Mouse (Mus musculus) left cerebral cortex, adult 11 months (tissue): Measurements from ENCODE around the gene F2.
"Not testable (repeated sequence)": the region's sequence is repeated elsewhere in the genome, so short reads cannot be mapped to it uniquely, and the experiment has no call there.

ENCODE experiments used
- DNase-seq: peaks from one replicate; pipeline ENCODE4 v3.0.0; 2022; ENCODE audit warnings: low spot score

The F2 gene

DNA sequence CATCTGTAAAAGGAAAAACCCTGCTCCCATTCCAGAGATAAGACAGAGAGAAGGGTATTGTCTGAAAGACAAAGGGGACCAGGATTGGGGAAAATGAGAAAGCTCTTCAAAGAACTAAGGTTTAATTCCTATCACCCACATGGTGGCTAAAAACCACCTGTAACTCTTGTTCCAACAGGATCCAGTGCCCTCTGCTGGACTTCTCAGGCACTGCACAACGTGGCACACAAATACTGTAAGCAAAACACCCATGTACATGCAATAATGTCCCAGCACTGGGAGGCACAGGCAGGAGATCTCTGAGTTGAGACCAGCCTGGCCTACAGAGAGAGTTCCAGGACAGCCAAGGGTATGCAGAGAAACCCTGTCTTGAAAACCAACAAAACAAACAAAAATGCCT, 10.5 kb upstream of the F2 start:
- peak; percentile 47 for DNase-seq

DNA sequence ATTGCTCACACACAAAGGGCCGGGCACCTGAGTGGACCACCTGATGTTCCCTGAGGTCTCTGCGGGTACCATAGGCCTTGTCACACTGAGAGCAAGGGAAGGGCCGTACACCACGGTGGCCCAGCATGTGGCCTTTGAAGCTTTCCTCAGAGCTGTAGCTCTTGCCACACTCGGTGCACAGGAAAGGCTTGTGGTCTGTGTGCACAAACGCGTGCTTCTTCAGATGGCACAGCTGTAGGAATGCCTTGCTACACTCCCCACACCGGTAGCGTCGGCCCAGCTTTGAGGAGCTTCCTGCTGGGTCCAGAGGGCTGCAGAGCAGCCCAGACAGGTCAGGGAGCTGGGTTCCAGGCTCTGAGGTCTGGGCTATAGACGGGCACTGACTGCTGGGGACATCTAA, 9.6 kb upstream of the F2 start:
- DNase-seq, result no peak

DNA sequence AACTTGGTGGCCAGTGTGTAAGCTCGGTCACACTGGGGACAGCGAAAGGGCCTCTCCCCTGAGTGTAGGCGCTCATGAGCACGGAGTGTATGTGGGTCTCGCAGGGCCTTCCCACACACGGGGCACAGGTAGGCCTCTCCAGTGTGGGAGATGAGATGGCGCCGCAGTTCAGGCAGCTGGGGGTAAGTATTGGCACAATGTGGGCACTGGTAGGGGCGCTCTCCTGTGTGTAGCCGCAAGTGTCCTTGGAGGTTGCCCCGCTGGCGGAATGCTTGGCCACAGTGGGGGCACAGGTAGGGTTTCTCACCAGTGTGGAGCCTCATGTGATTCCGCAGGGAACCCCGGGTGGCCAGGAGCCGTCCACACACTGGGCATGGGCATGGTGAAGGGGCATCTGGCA, 9.1 kb upstream of the F2 start:
- no peak for DNase-seq

DNA sequence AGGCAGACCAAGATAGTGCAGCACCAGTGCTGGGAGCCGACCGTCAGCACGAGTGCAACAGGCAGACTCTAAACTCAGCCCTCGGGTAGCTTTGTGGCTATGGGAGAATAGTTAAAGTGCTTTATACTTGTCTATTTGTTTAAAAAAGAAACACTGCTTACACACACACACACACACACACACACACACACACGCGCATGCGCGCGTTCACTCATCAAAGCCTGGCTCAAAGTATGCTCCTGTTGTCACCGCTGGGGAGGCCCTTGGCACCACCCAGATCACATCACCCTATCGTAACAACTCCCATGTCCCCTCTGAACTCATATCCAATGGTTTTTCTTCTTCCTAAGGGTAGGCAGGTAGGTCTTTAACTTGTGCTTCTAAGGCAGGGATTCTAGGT, 7.8 kb upstream of the F2 start:
- DNase-seq, result no peak

DNA sequence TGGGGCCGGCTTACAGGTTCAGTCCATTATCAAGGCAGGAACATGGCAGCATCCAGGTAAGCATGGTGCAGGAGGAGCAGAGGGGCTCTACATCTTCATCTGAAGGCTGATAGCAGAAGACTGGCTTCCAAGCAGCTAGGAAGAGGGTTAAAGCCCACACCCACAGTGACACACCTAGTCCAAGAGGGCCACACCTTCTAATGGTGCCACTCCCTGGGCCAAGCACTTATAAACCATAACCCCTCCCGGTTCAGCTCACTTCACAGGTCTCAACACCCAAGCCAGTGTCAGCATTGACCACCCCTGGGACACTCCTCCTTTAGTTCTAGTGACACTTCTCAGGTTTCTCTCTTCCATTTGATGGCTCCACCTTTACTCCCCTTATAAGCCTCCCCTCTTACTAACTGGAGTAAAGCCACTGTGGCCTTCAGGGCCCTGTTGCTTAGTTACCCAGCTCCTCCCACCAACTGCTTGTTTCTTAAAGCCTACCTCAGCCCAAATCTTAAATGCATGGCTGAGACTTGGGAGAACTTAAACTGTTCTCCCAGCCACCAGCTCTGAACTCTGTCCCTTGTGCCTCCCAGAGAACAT, 6.7 kb upstream of the F2 start:
- no peak for DNase-seq

DNA sequence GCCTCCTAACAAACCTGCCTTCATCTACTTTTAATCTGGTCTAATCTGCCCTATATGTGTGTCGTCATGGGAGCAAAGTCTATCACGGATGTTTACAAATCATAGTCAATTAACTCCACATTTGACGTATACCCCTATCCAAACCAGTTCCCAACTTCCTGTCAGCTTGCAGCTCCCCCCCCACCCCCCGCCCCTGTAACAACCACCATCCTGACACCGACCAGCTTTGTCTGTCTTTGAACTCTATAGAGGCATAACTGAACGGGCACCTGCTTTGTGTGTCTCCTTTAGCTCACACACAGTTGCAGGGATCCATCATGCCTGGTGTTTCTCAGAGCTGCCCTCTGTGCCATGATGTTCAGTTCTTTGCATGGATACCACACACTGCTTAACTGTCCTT, 2.7 kb upstream of the F2 start:
- no peak for DNase-seq

DNA sequence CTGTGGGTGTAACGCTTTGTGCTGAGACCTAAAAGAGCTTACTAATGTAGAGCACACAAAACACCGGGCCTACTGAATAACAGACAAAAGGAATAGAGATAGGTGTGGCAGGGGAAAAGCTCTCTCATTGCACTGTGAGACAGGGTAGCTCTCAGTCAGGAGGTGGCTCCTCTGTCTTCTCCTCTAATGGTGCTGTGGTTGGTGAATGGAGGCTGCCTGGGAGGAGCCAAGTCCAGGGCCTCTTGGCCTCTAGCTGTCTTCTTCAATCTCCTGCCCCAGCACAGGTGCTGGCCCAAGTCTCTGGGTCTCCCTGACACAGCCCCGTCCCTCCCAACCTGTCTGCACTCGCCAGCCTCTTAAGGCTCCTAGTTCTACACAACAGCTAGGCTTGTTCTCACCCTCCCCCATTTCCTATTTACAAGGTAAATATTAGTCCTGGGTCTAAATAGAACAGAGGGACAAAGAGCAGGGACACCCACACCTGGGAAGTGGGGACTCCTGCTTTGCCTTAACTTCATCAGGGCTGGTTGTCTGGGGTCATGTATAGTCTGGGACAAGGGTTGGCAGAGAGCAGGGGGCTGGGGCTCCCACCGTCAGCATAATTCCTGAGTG, 619 bp upstream of the F2 start:
- no peak for DNase-seq

DNA sequence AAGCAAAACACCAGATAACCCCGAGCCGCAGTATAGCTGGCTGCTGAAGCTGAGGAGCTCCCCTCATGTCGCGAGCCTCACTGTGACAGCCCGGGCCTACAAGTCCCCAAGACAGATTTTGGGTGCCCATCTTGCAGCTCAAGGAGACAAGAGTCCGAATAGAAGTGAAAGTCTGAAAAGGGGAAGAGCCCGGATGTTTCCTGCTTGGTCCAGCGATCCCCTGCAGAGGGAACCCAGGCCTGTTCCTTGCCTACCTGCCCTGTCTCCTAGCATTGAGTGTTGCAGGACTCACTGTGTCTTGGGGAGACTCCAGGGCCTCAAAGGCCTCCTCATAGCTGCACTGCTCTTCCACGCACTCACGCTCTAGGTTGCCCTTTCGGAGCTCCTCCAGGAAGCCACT, 728 bp downstream of the F2 start:
- no peak for DNase-seq

DNA sequence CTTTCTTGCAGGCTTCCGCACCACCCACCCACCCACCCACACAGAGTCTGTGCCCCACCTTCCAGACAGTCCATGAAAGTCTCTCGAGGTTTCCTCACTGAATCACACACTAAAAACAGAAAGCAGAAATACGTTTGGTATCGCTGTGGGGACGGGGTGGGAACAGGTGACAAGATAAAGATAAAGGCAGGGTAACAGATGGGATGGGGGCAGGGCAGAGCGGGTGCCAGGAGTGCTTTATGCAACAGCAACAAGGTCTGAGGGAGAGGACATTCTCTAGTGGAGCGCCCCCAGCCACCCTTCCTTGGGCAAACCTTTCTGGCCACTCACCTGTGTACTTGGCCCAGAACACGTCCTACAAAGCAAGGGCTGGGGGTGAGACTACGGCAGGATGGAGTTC, 1.4 kb downstream of the F2 start:
- DNase-seq, result no peak

DNA sequence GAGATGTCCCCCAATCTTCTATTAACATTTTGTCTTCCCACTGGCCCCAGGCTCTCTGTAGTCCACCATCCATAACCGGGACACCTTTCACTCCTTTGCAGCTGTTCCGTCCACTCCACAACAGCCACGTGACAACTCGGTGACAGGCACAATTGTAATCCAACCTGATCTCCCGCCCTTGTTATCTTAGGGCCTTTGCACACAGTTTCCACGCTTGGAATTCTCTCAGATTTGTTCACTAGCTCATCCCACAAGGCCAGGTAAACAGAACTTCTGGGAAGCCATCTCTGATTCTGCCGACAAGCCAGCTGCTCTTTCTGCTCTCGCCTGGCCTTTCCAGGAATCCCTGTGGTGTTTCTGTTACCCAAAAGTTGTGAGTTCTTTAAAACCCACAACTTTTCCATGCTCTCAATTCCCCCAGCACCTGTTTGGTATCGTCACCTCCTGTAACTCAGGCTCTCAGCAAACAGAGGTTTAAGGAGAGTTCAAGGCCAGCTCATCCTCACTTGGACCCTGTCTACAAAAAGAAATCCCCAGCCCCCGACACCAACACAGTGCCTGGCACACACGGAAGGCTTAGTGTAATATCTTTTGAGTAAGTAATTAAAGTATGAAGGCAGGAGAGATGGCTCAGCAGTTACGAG, 2.8 kb downstream of the F2 start:
- DNase-seq, result no peak

DNA sequence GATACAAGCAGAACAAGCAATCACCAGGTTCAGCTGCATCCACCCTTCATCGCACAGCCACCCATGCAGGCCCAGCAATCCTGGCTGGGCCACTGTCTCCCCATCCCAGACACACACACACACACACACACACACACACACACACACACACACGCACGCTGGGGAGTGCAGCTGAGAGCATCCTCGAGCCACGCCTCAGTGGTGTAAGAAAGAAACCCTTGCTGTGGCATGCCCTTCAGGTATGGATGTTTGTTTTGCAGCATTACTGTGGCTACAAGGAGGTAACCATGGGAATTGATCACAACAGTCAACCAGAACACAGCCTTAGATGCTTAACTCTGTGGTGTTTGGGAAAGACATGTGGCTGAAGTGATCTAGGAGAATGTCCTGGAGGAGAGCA, 3.9 kb downstream of the F2 start:
- no peak for DNase-seq

DNA sequence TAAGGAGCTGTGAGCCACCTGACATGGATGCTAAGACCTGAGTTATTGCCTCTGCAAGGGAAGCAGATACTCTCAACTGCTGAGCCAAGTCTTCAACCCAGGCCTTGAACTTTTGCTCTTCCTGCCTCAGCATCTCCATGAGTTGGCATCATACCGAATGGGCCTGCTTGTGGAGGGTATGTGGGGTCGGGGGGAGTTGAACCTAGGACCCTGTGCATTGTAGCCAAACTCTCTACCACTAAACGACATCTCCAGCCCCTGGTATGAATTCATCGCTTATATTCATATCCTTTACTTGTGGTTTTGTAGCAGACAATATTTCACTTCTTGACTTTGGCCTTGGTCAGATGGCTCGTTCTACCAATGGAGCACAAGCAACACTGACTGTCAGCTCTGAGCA, 4.4 kb downstream of the F2 start:
- DNase-seq, result no peak

DNA sequence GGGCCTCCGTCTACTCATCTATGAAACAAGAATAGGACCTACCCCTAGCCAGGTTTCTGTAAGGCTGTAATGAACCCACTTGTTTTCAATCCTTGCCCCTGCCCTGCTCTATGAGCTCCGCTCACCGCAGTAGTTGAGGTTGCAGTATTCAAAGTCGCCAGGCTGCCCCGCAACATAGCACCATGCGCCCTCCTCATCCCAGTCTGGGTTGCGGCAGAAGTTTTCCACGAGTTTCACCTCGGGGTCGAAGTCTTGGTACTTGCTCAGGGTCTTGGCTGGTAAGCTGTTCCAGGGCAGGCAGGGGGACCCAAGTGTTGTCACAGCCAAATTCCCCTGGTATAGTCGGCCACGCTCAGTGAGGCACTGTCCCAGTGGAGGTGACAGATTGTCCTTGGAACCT, 5.8 kb downstream of the F2 start:
- no peak for DNase-seq

DNA sequence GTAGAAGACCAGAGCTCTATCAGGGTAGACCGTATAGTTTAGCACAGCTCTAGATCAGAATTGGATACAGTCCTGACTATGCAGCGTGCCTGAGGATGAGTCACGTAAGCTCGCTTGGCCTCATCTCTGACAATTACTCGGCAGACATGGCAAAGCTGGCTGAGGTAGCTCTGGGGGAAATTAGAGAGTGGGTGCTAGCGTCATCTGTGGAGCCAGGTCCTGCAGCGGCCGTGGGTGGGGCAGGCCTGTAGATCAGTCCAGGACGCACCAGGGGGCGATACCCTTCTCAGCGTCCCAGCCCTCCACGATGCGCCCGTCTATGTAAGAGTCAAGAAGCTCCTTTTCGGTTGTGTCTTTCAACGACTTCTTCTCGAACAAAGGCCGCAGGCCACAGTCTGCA, 6.5 kb downstream of the F2 start:
- no peak for DNase-seq

DNA sequence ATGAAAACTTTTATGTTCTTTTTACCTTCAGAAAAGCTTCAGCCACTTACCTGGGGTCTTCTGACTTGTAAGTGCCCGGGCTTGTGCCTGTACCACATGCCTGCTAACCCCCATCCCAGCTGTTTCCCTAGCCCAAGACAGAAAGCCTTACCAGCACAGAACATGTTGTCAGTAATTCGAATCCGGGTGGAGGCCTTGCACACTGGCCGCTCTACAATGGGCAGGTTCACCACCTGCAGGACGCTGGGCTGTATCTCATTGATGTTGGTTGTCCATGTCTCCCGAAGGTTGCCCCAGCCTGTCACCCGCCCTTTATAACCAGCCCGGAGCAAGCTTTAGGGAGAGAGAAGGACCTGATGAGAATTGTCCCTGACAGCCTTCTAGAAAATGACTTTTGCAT, 8.0 kb downstream of the F2 start:
- no peak for DNase-seq

DNA sequence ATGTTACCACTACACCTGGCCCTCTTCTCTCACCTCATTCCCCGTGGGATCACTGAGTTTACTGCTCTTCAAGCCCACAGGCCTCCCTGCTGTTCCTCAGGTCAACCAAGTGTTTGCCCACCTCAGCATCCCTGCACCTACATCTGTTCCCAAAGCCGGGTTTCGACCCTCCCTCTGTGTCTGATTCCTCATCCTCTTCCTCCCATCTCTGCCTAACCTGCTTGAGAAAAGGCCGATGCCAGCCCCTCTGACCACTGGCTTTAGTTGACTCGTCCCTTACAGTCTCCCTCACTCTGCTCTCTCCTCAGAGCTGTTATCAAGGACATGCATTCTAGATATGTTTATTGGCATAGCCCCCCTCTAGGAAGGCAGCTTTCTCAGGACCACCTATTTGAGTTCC, 8.7 kb downstream of the F2 start:
- DNase-seq, result no peak

DNA sequence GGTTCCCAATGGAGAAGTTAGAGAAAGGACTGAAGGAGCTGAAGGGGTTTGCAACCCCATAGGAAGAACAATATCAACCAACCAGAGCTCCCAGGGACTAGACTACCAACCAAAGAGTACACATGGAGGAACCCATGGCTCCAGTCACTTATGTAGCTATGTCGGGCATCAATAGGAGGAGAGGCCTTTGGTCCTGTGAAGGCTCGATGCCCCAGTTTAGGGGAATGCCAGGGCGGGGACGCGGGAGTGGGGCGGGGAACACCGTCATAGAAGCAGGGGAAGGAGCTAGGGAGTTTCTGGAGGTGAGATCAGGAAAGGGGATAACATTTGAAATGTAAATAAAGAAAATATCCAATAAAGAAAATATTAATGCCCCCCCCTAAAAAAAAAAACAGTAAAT, 12.8 kb downstream of the F2 start:
- not testable (repeated sequence) for DNase-seq

DNA sequence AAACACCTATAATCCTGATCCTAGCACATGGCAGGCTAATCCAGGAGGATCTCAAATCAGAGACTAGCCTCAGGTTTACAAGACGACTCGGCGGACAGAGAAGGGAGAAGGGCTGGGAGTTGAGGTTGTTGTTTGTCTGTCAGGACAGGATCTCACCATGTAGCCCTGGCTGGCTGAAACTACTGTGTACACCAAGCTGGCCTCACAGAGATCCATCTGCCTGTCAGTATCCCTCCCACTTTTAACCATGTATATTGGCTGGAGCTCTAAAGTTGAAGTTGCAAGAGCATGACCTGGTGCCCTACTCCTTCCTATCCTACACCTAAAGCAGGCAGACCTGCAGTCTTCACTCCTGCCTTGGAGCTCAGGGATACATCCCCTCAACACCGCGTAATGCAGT, 13.9 kb downstream of the F2 start:
- DNase-seq, result no peak

DNA sequence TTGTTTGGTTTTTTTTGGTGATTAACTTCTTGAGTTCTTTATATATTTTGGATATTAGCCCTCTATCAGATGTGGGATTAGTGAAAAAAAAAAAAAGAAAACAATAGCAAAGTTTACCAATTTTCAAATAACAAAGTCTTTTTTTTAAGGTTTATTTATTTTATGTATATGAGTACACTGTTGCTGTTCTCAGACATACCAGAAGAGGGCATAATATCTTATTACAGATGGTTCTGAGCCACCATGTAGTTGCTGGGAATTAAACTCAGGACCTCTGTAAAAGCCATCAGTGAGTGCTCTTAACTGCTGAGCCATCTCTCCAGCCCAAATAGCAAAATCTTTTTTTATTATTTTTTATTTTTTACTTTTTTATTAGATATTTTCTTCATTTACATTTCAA, 26.8 kb downstream of the F2 start:
- not testable (repeated sequence) for DNase-seq

DNA sequence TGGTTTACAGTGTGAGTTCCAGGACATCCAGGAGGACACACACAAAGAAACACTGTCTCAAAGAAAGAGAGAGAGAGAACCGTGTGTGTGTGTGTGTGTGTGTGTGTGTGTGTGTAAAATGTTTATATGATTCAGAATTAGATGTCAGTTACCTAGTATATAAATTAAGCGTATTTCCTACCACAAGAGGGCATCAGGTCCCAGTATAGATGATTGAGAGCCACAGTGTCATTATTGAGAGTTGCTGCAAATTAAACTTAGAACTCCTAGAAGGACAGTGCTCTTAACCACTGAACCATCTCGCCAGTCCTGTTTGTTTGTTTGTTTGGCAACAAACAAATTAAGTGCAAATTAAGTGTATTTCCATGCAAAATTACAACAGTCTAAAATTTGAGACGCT, 33.8 kb downstream of the F2 start:
- DNase-seq, result no peak

DNA sequence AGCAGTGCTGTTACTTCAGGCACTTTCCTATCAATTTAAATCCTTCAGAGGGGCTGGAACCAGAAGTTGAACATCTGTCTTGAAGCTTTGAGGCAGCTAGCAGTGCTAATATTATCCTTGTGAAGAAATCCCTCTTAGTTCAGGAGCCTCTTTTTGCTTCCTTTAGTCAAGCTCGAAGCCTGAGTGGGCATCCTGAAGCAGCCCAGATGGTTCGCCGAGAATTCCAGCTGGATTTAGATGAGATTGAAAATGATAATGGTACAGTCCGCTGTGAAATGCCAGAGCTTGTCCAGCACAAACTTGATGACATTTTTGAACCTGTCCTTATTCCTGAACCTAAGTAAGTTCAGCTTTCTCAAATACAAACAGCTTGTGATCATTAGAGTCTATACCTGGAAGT, 35.7 kb downstream of the F2 start:
- DNase-seq, result peak; percentile 13

DNA sequence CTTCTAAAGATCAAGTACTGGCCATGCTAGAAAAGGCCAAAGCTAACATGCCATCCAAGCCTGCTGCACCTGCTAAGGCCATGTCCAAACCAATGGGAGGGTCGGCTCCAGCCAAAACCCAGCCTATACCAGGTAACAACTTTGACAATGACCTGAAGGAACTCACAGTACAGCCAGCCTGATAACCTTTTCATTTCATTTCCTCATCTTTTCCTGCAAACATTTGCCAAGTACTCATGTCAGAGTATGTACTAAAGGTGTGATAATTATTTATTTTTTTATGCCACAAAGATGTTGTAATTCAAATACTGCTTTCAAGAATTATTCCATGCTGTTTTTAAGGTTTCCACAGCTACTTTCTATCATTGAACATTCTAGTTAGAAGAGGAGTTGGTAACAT, 50.0 kb downstream of the F2 start:
- DNase-seq, result no peak

DNA sequence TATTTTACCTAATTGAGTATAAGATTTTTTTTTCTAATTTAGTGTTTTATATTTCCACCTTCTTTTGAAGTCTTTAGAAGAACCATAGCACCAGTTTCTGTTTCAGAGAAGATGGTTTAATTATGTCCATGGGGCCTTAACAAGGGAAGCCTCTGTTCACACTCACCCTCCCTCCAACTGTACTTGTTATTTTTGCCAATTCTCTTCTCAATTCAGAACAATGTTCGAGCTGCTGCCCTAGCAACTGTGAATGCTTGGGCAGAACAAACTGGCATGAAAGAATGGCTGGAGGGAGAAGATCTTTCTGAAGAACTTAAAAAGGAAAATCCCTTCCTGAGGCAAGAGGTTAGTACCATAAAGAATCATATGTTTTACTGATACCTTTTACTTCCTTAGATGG, 55.3 kb downstream of the F2 start:
- DNase-seq, result peak; percentile 38
